Mouse (Mus musculus) myocyte (in vitro differentiated cells): ENCODE measurements around the gene Gbp9. TPM values are rescaled to one million over a fixed set of nuclear protein-coding genes. Genes with fewer than 3 reads are reported as not detected.
"Not testable (repeated sequence)": the region's sequence is repeated elsewhere in the genome, so short reads cannot be mapped to it uniquely, and the experiment has no call there.

ENCODE experiments used
- H3K27me3 ChIP-seq: one replicate; pipeline ENCODE4 v1.6.1; 2011; ENCODE audit not compliant: control insufficient read depth, insufficient read depth, insufficient read length
- H3K36me3 ChIP-seq: one replicate; pipeline ENCODE4 v1.6.1; 2011; ENCODE audit not compliant: control insufficient read depth, insufficient read depth
- H3K4me2 ChIP-seq: one replicate; pipeline ENCODE4 v1.6.1; 2011; ENCODE audit warnings: low read depth, control low read depth
- H3K4me3 ChIP-seq: one replicate; pipeline ENCODE4 v1.5.1; 2011; ENCODE audit warnings: mild to moderate bottlenecking, control low read depth, moderate library complexity
- H3K79me2 ChIP-seq: one replicate; pipeline ENCODE4 v1.6.1; 2011; ENCODE audit not compliant: control insufficient read depth, insufficient read depth
- H3ac ChIP-seq: one replicate; pipeline ENCODE4 v1.6.1; 2011; ENCODE audit not compliant: control insufficient read depth, insufficient read length
- CEBPB ChIP-seq: IDR thresholded peaks from 2 replicates; pipeline ENCODE4 v1.6.1; 2011; ENCODE audit warnings: mild to moderate bottlenecking, moderate library complexity; ENCODE audit not compliant: poor library complexity, insufficient read depth, severe bottlenecking
- E2F4 ChIP-seq: IDR thresholded peaks from one replicate; pipeline ENCODE4 v1.6.1; 2011; ENCODE audit warnings: mild to moderate bottlenecking, control low read depth, moderate library complexity; ENCODE audit not compliant: insufficient read depth
- MAX ChIP-seq: IDR thresholded peaks from one replicate; pipeline ENCODE4 v1.6.1; 2011; ENCODE audit warnings: low read depth, mild to moderate bottlenecking, control low read depth
- MYOD1 ChIP-seq, 3 experiments: IDR thresholded peaks; one replicate each; pipeline ENCODE4 v1.6.1; 2011; ENCODE audit warnings: control low read depth in 2 of 3, low read depth in 2 of 3, mild to moderate bottlenecking in 2 of 3, moderate library complexity in 1 of 3; ENCODE audit not compliant: insufficient read length in 2 of 3, control insufficient read depth in 1 of 3
- MYOG ChIP-seq, 3 experiments: IDR thresholded peaks; one replicate each; pipeline ENCODE4 v1.6.1; 2011; ENCODE audit warnings: control low read depth in 2 of 3, low read depth in 2 of 3, mild to moderate bottlenecking in 2 of 3; ENCODE audit not compliant: insufficient read length in 2 of 3, control insufficient read depth in 1 of 3, insufficient read depth in 1 of 3
- POLR2A ChIP-seq: IDR thresholded peaks from one replicate; pipeline ENCODE4 v1.6.1; 2011; ENCODE audit warnings: low read depth, mild to moderate bottlenecking, control low read depth, moderate library complexity; ENCODE audit not compliant: insufficient read length
- POLR2AphosphoS2 ChIP-seq: IDR thresholded peaks from one replicate; pipeline ENCODE4 v1.6.1; 2011; ENCODE audit warnings: low read depth, control low read depth; ENCODE audit not compliant: insufficient read length
- REST ChIP-seq: IDR thresholded peaks from one replicate; pipeline ENCODE4 v1.6.1; 2011; ENCODE audit warnings: mild to moderate bottlenecking, control low read depth, moderate library complexity; ENCODE audit not compliant: insufficient read depth, insufficient read length
- SRF ChIP-seq: IDR thresholded peaks from one replicate; pipeline ENCODE4 v1.6.1; 2011; ENCODE audit warnings: low read depth; ENCODE audit not compliant: control insufficient read depth, insufficient read length
- TCF12 ChIP-seq: IDR thresholded peaks from one replicate; pipeline ENCODE4 v1.6.1; 2011; ENCODE audit warnings: mild to moderate bottlenecking, control low read depth; ENCODE audit not compliant: poor library complexity, insufficient read depth, severe bottlenecking
- TCF3 ChIP-seq: IDR thresholded peaks from one replicate; pipeline ENCODE4 v1.6.1; 2011; ENCODE audit warnings: low read depth, control low read depth; ENCODE audit not compliant: insufficient read length
- USF1 ChIP-seq: IDR thresholded peaks from one replicate; pipeline ENCODE4 v1.6.1; 2011; ENCODE audit warnings: low read depth, mild to moderate bottlenecking, control low read depth, moderate library complexity
- polyA plus RNA-seq: library from polyadenylated mRNA; unstranded; fragments of >200 nt; fragmentation: generic; extraction: Trizol; gene quantifications from one replicate; pipeline ENCODE4 v1.2.1, GENCODE M21; 2012; ENCODE audit warnings: missing spikeins

The Gbp9 gene
- polyA plus RNA-seq, 1 experiment = 0.85 TPM

- not testable (repeated sequence) for H3K4me2 ChIP-seq, H3K79me2 ChIP-seq, H3K36me3 ChIP-seq, H3K4me3 ChIP-seq, H3K27me3 ChIP-seq, H3ac ChIP-seq
- peak in 1 of 3 experiments; percentile 16 for TF ChIP-seq MYOG (IDR thresholded peaks at IDR 0.05; ENCODE audit: control insufficient read depth in 1 of 3, insufficient read depth in 1 of 3, insufficient read length in 2 of 3, low read depth in 2 of 3)
Measured at GRCm38 (mm10) chr5:105105689-105106088, 33.6 kb downstream of the Gbp9 start.

DNA sequence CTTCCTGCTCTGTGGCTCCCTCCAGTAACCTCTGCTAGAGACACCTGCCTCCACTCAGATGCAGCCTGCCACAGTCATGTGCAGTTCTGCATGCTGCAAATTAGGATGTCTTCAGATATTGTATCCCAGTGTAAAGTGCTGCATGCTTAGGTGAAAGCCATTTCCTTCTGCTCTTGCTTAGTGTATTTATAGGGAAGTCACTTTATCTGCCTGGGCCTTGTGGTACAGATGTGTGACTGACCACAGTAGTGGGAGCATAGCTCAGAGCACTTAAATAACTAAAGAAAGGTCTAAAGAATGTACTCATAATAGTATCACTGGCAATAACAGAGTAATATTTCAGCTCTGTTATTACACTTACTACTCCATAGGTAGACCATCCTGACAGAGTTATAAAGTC lies 57.4 kb downstream of the Gbp9 start:
- Histone ChIP-seq H3K4me2 (no peak overlapping the region), H3K4me3 (no peak overlapping the region), H3K36me3 (no peaks in the 10 kb centered on the region), H3ac (no peak overlapping the region), H3K79me2 (no peaks in the 10 kb centered on the region), H3K27me3 (no peaks in the 10 kb centered on the region)
- no peak for TF ChIP-seq CEBPB
- TF ChIP-seq MYOG (IDR thresholded peaks at IDR 0.05; ENCODE audit: control insufficient read depth in 1 of 3, insufficient read depth in 1 of 3, insufficient read length in 2 of 3, low read depth in 2 of 3) = no peak
- TF ChIP-seq TCF12 = no peak
- TF ChIP-seq E2F4 = no peak
- no peak for TF ChIP-seq REST
- no peak for TF ChIP-seq MYOD1 (IDR thresholded peaks at IDR 0.05; ENCODE audit: control insufficient read depth in 1 of 3, insufficient read length in 2 of 3, low read depth in 2 of 3)
- no peak for TF ChIP-seq TCF3
- no peak for TF ChIP-seq SRF
- TF ChIP-seq MAX = no peak
- no peak for TF ChIP-seq POLR2A
- TF ChIP-seq POLR2AphosphoS2 = no peak
- TF ChIP-seq USF1 = no peak

GRCm38 (mm10) chr5:105068356-105068755 lies 71.0 kb downstream of the Gbp9 start:
- H3ac ChIP-seq, H3K4me2 ChIP-seq, H3K79me2 ChIP-seq, H3K36me3 ChIP-seq, H3K4me3 ChIP-seq, H3K27me3 ChIP-seq: not testable (repeated sequence)

DNA sequence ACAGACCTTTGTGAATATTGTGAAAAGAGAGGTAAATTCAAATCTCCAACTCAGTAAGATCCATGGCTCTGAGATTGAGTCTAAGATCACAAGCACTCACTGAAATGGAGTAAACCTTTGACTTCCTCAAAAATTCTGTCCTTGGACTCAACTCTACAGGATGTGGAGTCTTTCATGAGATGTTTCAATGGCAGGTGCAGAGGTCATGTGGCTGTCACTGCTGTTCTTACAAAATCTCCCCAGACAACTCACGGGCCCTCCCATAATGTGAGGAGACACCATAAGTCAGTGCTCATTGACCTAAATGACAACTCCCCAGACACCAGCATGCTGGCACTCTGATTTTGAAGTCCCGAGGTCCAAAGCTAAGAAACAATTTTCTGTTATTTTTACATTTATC lies 74.9 kb downstream of the Gbp9 start:
- not testable (repeated sequence) for H3ac ChIP-seq, H3K79me2 ChIP-seq

GRCm38 (mm10) chr5:105063321-105063720 lies 76.0 kb downstream of the Gbp9 start:
- Histone ChIP-seq H3ac (no peak overlapping the region), H3K79me2 (no peaks in the 10 kb centered on the region), H3K36me3 (no peaks in the 10 kb centered on the region), H3K4me3 (no peak overlapping the region), H3K27me3 (no peaks in the 10 kb centered on the region), H3K4me2 (no peak overlapping the region)
- TF ChIP-seq POLR2AphosphoS2 (no peak), POLR2A (no peak), E2F4 (no peak), USF1 (no peak), TCF3 (no peak), REST (no peak), SRF (no peak), MYOD1 (IDR thresholded peaks at IDR 0.05; ENCODE audit: control insufficient read depth in 1 of 3, insufficient read length in 2 of 3, low read depth in 2 of 3) (no peak), CEBPB (no peak), MYOG (IDR thresholded peaks at IDR 0.05; ENCODE audit: control insufficient read depth in 1 of 3, insufficient read depth in 1 of 3, insufficient read length in 2 of 3, low read depth in 2 of 3) (no peak), MAX (no peak), TCF12 (no peak)

More for the DNA sequence above, 74.9 kb downstream of the Gbp9 start:
- H3K27me3 ChIP-seq, H3K4me3 ChIP-seq, H3K36me3 ChIP-seq, H3K4me2 ChIP-seq: not testable (repeated sequence)

GRCm38 (mm10) chr5:105062403-105062802 lies 76.9 kb downstream of the Gbp9 start:
- not testable (repeated sequence) for H3K79me2 ChIP-seq, H3K4me2 ChIP-seq, H3K36me3 ChIP-seq, H3K27me3 ChIP-seq, H3K4me3 ChIP-seq, H3ac ChIP-seq
